Mouse (Mus musculus) stomach, embryonic 16.5 days (tissue): Measurements from ENCODE around the gene Gm21773. TPM values are rescaled to one million over a fixed set of nuclear protein-coding genes. Genes with fewer than 3 reads are reported as not detected.
"Not testable (repeated sequence)": the region's sequence is repeated elsewhere in the genome, so short reads cannot be mapped to it uniquely, and the experiment has no call there.

Experiments
- ATAC-seq: fragments of 200-750 bp; cut with Nextera tagmentation; 2 replicates; pipeline ENCODE4 v1.8.0; 2017; ENCODE audit warnings: moderate number of reproducible peaks, moderate TSS enrichment; ENCODE audit not compliant: insufficient read depth, low FRiP score
- H3K27ac ChIP-seq: fragments of 300-500 bp; sonication (generic); 2 replicates; pipeline ENCODE4 v1.5.1; 2014; ENCODE audit warnings: low read length
- H3K27me3 ChIP-seq: fragments of 300-500 bp; sonication (generic); 2 replicates; pipeline ENCODE4 v1.6.1; 2014; ENCODE audit warnings: low read length, control low read depth, mixed read lengths; ENCODE audit not compliant: control insufficient read depth, insufficient read depth
- H3K36me3 ChIP-seq: fragments of 300-500 bp; sonication (generic); 2 replicates; pipeline ENCODE4 v1.6.1; 2014; ENCODE audit warnings: low read length; ENCODE audit not compliant: control insufficient read depth, insufficient read depth
- H3K4me1 ChIP-seq: fragments of 300-500 bp; sonication (generic); 2 replicates; pipeline ENCODE4 v1.6.1; 2014; ENCODE audit warnings: low read length, control low read depth, mixed read lengths; ENCODE audit not compliant: control insufficient read depth, insufficient read depth
- H3K4me2 ChIP-seq: fragments of 300-500 bp; sonication (generic); 2 replicates; pipeline ENCODE4 v1.6.1; 2014; ENCODE audit warnings: low read depth, low read length, mixed read lengths
- H3K4me3 ChIP-seq: fragments of 300-500 bp; sonication (generic); replicated peaks from 2 replicates; pipeline ENCODE4 v1.5.1; 2014; ENCODE audit warnings: mild to moderate bottlenecking, low read length
- H3K9ac ChIP-seq: fragments of 300-500 bp; sonication (generic); 2 replicates; pipeline ENCODE4 v1.6.1; 2014; ENCODE audit warnings: low read length
- H3K9me3 ChIP-seq: fragments of 300-500 bp; sonication (generic); replicated peaks from 2 replicates; pipeline ENCODE4 v1.6.1; 2016; ENCODE audit warnings: low read length, control low read depth; ENCODE audit not compliant: control insufficient read depth
- WGBS: fragments of 180-500 bp; shearing (Covaris S2); extraction: QIAGEN DNeasy Blood & Tissue Kit; methylation state at CpG from one replicate; pipeline ENCODE4 v1.1.7; 2014; 5-methylcytosine and 5-hydroxymethylcytosine counted together
- polyA plus RNA-seq: library from polyadenylated mRNA; unstranded; fragments of >200 nt; fragmentation: Nextera tagmentation; extraction: Ambion mirVana; gene quantifications from 2 replicates; pipeline ENCODE4 v1.2.1, GENCODE M21; 2015

Gene Gm21773
- polyA plus RNA-seq, result not detected in 2 replicates

GRCm38 (mm10) chrY:25309260-25309659, at the start of gene Gm21773:
Gm21773 (minus strand) TSS chrY:25309360.
- H3K27me3 ChIP-seq, H3K36me3 ChIP-seq, H3K4me3 ChIP-seq, H3K9me3 ChIP-seq, H3K27ac ChIP-seq, H3K9ac ChIP-seq, ATAC-seq, H3K4me1 ChIP-seq, H3K4me2 ChIP-seq: not testable (repeated sequence)
- no CpG with 5 or more reads among the region's 2 CpGs for WGBS
